Mouse (Mus musculus) G1E (cell line): ENCODE measurements around the gene Rdh11.

ENCODE experiments used
- CTCF ChIP-seq: IDR thresholded peaks from 2 replicates; pipeline ENCODE4 v1.5.1; 2012; ENCODE audit warnings: low read depth, low read length, inconsistent platforms, mixed read lengths
- GATA1 ChIP-seq: IDR thresholded peaks from 2 replicates; pipeline ENCODE4 v1.6.1; 2012; ENCODE audit warnings: borderline replicate concordance, low read length, inconsistent platforms, mixed read lengths
- GATA2 ChIP-seq: IDR thresholded peaks from 2 replicates; pipeline ENCODE4 v1.6.1; 2012; ENCODE audit warnings: low read depth, low read length, inconsistent platforms, borderline replicate concordance
- TAL1 ChIP-seq: conservative IDR thresholded peaks from 2 replicates; pipeline ENCODE4 v1.6.1; 2012; ENCODE audit warnings: low read depth, low read length, inconsistent platforms, mixed read lengths

- TF ChIP-seq CTCF (no peak), GATA2 (no peak), GATA1 (no peak), TAL1 (no peak)
These were observed 55.1 kb downstream of the Rdh11 start for GRCm38 (mm10) chr12:79136949-79137348.
